Mouse (Mus musculus) heart, embryonic 10.5 days (tissue): ENCODE measurements around the gene 1700042G07Rik. TPM values are rescaled to one million over a fixed set of nuclear protein-coding genes. Genes with fewer than 3 reads are reported as not detected.
"Not testable (repeated sequence)": the region's sequence is repeated elsewhere in the genome, so short reads cannot be mapped to it uniquely, and the experiment has no call there.

Source experiments
- DNase-seq: peaks from one replicate; pipeline ENCODE4 v3.0.0-alpha.2; 2017; ENCODE audit warnings: low spot score
- H3K27ac ChIP-seq: fragments of 300-500 bp; sonication (generic); 2 replicates; pipeline ENCODE4 v1.5.1; 2016; ENCODE audit warnings: mild to moderate bottlenecking
- H3K27me3 ChIP-seq: fragments of 300-500 bp; sonication (generic); 2 replicates; pipeline ENCODE4 v1.6.1; 2016; ENCODE audit warnings: mild to moderate bottlenecking; ENCODE audit not compliant: poor library complexity, insufficient read depth, severe bottlenecking
- H3K36me3 ChIP-seq: fragments of 300-500 bp; sonication (generic); 2 replicates; pipeline ENCODE4 v1.6.1; 2016; ENCODE audit warnings: mild to moderate bottlenecking, moderate library complexity
- H3K4me1 ChIP-seq: fragments of 300-500 bp; sonication (generic); 2 replicates; pipeline ENCODE4 v1.6.1; 2016; ENCODE audit warnings: mild to moderate bottlenecking
- H3K4me3 ChIP-seq: fragments of 300-500 bp; sonication (generic); 2 replicates; pipeline ENCODE4 v1.5.1; 2016; ENCODE audit warnings: mild to moderate bottlenecking, moderate library complexity
- H3K9me3 ChIP-seq: fragments of 300-500 bp; sonication (generic); 2 replicates; pipeline ENCODE4 v1.6.1; 2016; ENCODE audit warnings: mild to moderate bottlenecking, moderate library complexity
- WGBS: fragments of 180-500 bp; shearing (Covaris S2); methylation state at CpG from one replicate; pipeline ENCODE4 v1.1.7; 2016; 5-methylcytosine and 5-hydroxymethylcytosine counted together
- polyA plus RNA-seq: library from polyadenylated mRNA; unstranded; fragments of >200 nt; fragmentation: Nextera tagmentation; extraction: Ambion mirVana; gene quantifications from 2 replicates; pipeline ENCODE4 v1.2.1, GENCODE M21; 2016

Gene 1700042G07Rik
- polyA plus RNA-seq, 1 experiment from 2014 or later = not detected

GRCm38 (mm10) chr4:116192286-116192835 lies 19.2 kb downstream of the 1700042G07Rik start:
- no peaks in the 10 kb centered on the region for H3K9me3 ChIP-seq
- no peaks in the 10 kb centered on the region for H3K27me3 ChIP-seq
- H3K27ac ChIP-seq = no peak overlapping the region
- H3K4me3 ChIP-seq = no peak overlapping the region
- DNase-seq = no peak
- WGBS = 49% methylated on average over 4 of the region's 4 CpGs
- peaks cover 13% of the 10 kb centered on the region; the same call in 1 of the 2 replicates for H3K4me1 ChIP-seq
- H3K36me3 ChIP-seq = no peaks in the 10 kb centered on the region

- peaks cover 13% of the 10 kb centered on the region; the same call in 1 of the 2 replicates for H3K4me1 ChIP-seq
- 32% methylated on average over 9 of the region's 9 CpGs for WGBS
- no peak overlapping the region for H3K27ac ChIP-seq
- H3K27me3 ChIP-seq = no peaks in the 10 kb centered on the region
- H3K36me3 ChIP-seq = no peaks in the 10 kb centered on the region
- DNase-seq = no peak
- H3K9me3 ChIP-seq = no peaks in the 10 kb centered on the region
- no peak overlapping the region for H3K4me3 ChIP-seq
These were observed 20.6 kb downstream of the 1700042G07Rik start for GRCm38 (mm10) chr4:116193583-116194383.

GRCm38 (mm10) chr4:116198422-116198821 lies 25.2 kb downstream of the 1700042G07Rik start:
- Histone ChIP-seq H3K4me1 (peaks cover 7% of the 10 kb centered on the region; the same call in 1 of the 2 replicates), H3K36me3 (no peaks in the 10 kb centered on the region), H3K27ac (no peak overlapping the region), H3K27me3 (no peaks in the 10 kb centered on the region), H3K4me3 (no peak overlapping the region), H3K9me3 (no peaks in the 10 kb centered on the region)
- DNase-seq = no peak
- WGBS = 62% methylated on average over 2 of the region's 2 CpGs

GRCm38 (mm10) chr4:116204422-116204821 lies 31.2 kb downstream of the 1700042G07Rik start:
- Histone ChIP-seq H3K9me3 (no peaks in the 10 kb centered on the region), H3K4me1 (0 out of 2 replicates have a peak, but pooled peaks cover 4% of the 10 kb centered on the region), H3K4me3 (no peak overlapping the region), H3K36me3 (no peaks in the 10 kb centered on the region), H3K27ac (no peak overlapping the region), H3K27me3 (no peaks in the 10 kb centered on the region)
- DNase-seq = no peak
- 61% methylated on average over 3 of the region's 3 CpGs for WGBS

GRCm38 (mm10) chr4:116206531-116206930 lies 33.4 kb downstream of the 1700042G07Rik start:
- WGBS = 87% methylated on average over 4 of the region's 4 CpGs
- Histone ChIP-seq H3K4me3 (no peak overlapping the region), H3K36me3 (no peaks in the 10 kb centered on the region), H3K27me3 (no peaks in the 10 kb centered on the region), H3K27ac (no peak overlapping the region), H3K9me3 (no peaks in the 10 kb centered on the region), H3K4me1 (0 out of 2 replicates have a peak, but pooled peaks cover 4% of the 10 kb centered on the region)
- no peak for DNase-seq

- Histone ChIP-seq H3K27me3 (no peaks in the 10 kb centered on the region), H3K9me3 (no peaks in the 10 kb centered on the region), H3K4me3 (no peak overlapping the region), H3K36me3 (no peaks in the 10 kb centered on the region), H3K27ac (no peak overlapping the region), H3K4me1 (0 out of 2 replicates have a peak, but pooled peaks cover 4% of the 10 kb centered on the region)
- 87% methylated on average over 1 of the region's 1 CpGs for WGBS
- no peak for DNase-seq
These were observed 35.7 kb downstream of the 1700042G07Rik start for GRCm38 (mm10) chr4:116208891-116209290.

- Histone ChIP-seq H3K36me3 (no peaks in the 10 kb centered on the region), H3K4me3 (no peak overlapping the region), H3K27ac (no peak overlapping the region), H3K9me3 (no peaks in the 10 kb centered on the region), H3K27me3 (no peaks in the 10 kb centered on the region), H3K4me1 (peaks cover 11% of the 10 kb centered on the region; the same call in 1 of the 2 replicates)
- DNase-seq = no peak
- WGBS = 88% methylated on average over 2 of the region's 2 CpGs
These were observed 42.9 kb downstream of the 1700042G07Rik start for GRCm38 (mm10) chr4:116215895-116216605.

GRCm38 (mm10) chr4:116217046-116217445 lies 43.9 kb downstream of the 1700042G07Rik start:
- no peaks in the 10 kb centered on the region for H3K9me3 ChIP-seq
- H3K4me3 ChIP-seq = no peak overlapping the region
- peaks cover 11% of the 10 kb centered on the region; the same call in 1 of the 2 replicates for H3K4me1 ChIP-seq
- no peak overlapping the region for H3K27ac ChIP-seq
- no peaks in the 10 kb centered on the region for H3K27me3 ChIP-seq
- DNase-seq = no peak
- no peaks in the 10 kb centered on the region for H3K36me3 ChIP-seq
- WGBS = 29% methylated on average over 2 of the region's 2 CpGs

GRCm38 (mm10) chr4:116217661-116218060 lies 44.5 kb downstream of the 1700042G07Rik start:
- not testable (repeated sequence) for H3K36me3 ChIP-seq, H3K9me3 ChIP-seq, H3K27me3 ChIP-seq, DNase-seq, H3K27ac ChIP-seq, H3K4me3 ChIP-seq
- WGBS = 85% methylated on average over 1 of the region's 1 CpGs
- peaks cover 11% of the 10 kb centered on the region; the same call in 1 of the 2 replicates for H3K4me1 ChIP-seq

GRCm38 (mm10) chr4:116219056-116219455 lies 45.9 kb downstream of the 1700042G07Rik start:
- H3K27me3 ChIP-seq = no peaks in the 10 kb centered on the region
- H3K4me3 ChIP-seq = no peak overlapping the region
- DNase-seq = no peak
- H3K9me3 ChIP-seq = no peaks in the 10 kb centered on the region
- H3K4me1 ChIP-seq = peaks cover 16% of the 10 kb centered on the region; the same call in 1 of the 2 replicates
- no peaks in the 10 kb centered on the region for H3K36me3 ChIP-seq
- peak overlapping the region; percentile 99; the same call in 1 of the 2 replicates for H3K27ac ChIP-seq
- WGBS = 87% methylated on average over 1 of the region's 1 CpGs

GRCm38 (mm10) chr4:116220071-116220650 lies 47.0 kb downstream of the 1700042G07Rik start:
- no peak for DNase-seq
- H3K9me3 ChIP-seq = no peaks in the 10 kb centered on the region
- peak overlapping the region; percentile 99 for H3K27ac ChIP-seq
- peaks cover 16% of the 10 kb centered on the region; the same call in 1 of the 2 replicates for H3K4me1 ChIP-seq
- no peaks in the 10 kb centered on the region for H3K27me3 ChIP-seq
- 9% methylated on average over 6 of the region's 6 CpGs for WGBS
- H3K36me3 ChIP-seq = no peaks in the 10 kb centered on the region
- peak overlapping the region; percentile 79 for H3K4me3 ChIP-seq

- Histone ChIP-seq H3K27me3 (no peaks in the 10 kb centered on the region), H3K9me3 (no peaks in the 10 kb centered on the region), H3K27ac (peak overlapping the region; percentile 99), H3K36me3 (no peaks in the 10 kb centered on the region), H3K4me3 (peak overlapping the region; percentile 79), H3K4me1 (peaks cover 16% of the 10 kb centered on the region; the same call in 1 of the 2 replicates)
- WGBS = under 1% methylated on average over 26 of the region's 26 CpGs
- no peak for DNase-seq
These were observed 47.6 kb downstream of the 1700042G07Rik start for GRCm38 (mm10) chr4:116220780-116221139.
